Mouse (Mus musculus) cerebellum, postnatal 14 days (tissue): ENCODE results near the gene Uri1.

Experiments
- DNase-seq, 2 experiments: peaks; one replicate each; pipeline ENCODE4 v3.0.0; 2021; ENCODE audit warnings: mixed read lengths in 2 of 2

Gene Uri1

GRCm38 (mm10) chr7:38013946-38014345 is 9.4 kb downstream of the Uri1 start:
- no peak for DNase-seq

DNA sequence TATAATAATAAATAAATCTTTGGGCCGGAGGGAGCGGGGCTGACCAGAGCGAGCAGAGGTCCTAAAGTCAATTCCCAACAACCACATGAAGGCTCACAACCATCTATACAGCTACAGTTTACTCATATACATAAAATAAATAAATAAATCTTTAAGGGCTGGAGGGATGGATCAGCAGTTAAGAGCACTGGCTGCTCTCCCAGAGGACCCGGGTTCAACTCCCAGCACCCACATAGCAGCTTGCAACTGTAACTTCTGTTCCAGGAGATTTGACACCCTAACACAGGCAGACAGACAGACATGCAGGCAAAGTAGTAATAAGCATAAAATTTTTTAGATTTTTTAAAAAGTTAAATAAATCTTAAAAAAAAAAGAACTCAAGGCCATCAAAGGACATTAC is 10.5 kb downstream of the Uri1 start:
- no peak for DNase-seq

DNA sequence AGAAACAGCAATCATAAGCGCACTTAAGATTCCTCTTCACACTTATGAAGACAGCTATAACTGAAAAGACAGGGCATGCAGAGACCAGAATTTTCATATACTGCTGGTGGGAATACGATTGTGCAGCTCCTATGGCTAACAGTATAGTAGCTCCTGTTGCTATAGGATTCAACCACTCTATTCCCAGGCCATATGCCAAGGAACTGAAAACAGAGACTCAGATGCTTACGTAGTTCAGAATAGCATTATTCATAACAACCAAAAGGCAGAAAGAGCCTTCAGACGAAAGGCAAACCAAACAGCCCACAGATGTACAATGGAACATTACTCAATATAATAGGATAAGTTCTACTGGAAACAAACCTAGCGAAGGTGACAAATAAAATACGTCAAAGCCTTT is 15.0 kb downstream of the Uri1 start:
- no peak for DNase-seq

GRCm38 (mm10) chr7:38002451-38002850 is 20.9 kb downstream of the Uri1 start:
- no peak for DNase-seq

GRCm38 (mm10) chr7:37999691-38000090 is 23.7 kb downstream of the Uri1 start:
- peak; percentile 26 to 29 for DNase-seq

GRCm38 (mm10) chr7:37992861-37993260 is 30.5 kb downstream of the Uri1 start:
- DNase-seq = no peak

GRCm38 (mm10) chr7:37984866-37985265 is 38.5 kb downstream of the Uri1 start:
- no peak for DNase-seq

- DNase-seq = no peak
Observed at GRCm38 (mm10) chr7:37983471-37983870, 39.9 kb downstream of the Uri1 start.

DNA sequence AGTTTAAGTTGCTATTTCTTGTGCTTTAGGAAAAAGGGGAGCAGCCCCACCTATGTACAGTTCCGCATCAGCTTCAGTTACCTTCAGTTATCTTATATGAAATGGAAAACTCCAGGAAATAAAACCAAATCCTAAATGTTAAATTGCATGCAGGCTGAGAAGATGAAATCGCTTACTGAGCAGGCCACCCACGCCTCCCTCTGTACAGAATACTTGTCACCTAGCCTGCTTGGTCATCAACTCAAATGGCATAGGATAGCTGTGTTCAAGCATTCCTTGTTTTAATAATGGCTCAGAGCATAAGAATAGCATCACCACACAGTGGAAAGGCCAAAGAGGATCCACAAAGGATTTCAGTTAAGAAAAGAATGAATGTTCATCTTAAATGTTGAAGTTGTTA is 43.6 kb downstream of the Uri1 start:
- DNase-seq = no peak

DNA sequence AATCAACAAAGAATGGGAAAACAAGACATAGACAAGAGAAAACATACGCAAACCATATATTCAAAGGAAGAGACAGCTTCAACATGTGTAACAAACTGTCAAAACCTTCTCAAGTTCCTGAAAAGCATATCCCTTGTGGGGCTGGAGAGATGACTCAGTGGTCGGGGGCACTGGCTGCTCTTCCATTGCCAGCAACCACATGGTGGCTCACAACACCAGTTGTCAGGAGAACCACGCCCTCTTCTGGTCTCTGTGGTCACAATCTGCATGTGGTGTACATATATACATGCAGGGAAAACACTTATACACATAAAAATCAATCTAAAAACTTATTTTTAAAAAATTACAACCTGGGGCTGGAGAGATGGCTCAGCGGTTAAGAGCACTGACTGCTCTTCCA is 44.9 kb downstream of the Uri1 start:
- DNase-seq = no peak

DNA sequence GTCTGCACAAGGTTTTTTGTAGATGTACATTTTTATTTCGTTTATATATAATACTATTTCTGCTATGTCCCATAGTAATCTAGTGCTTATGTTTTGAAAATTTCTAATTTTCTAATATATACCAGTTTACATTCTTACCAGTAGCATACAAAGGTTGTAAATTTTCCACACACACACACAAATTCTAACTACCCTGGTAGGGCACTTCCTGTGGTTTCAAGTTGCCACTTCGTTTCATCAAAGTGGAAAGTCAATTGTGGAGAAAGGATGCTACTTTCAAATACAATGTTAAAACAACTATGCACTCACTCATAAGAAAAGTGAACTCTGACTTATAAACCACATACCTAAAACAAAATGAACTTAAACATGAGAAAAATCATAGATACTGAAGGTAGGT is 45.7 kb downstream of the Uri1 start:
- DNase-seq = no peak

DNA sequence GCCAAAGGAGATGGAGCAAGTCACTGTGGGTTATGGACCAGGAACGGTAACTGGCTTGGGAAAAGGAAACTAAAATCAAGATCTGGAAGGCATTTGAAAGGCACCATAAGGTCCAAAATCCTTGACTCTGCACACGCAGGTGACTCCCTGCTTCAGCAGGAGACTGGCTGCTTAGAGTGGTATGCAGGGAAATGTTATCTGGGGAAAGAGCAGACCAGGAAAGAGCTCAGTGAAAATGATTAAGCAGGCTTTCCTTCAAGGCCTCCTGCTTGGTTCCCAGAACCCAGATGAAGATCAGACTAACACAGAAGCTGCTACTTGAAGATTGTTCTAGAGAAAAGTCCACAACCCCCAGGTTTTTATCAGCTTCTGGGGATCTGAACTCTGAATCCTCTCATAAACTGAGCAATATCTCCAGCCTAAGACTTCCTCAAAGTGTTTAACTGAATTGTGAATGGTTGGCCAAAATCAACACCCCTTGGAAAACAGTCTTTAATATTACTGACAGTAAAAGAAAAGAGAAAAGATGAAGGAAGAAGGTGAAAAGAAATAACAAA is 50.3 kb downstream of the Uri1 start:
- no peak for DNase-seq

- DNase-seq = peak; percentile 10 to 16
Observed at GRCm38 (mm10) chr7:37972571-37972970, 50.8 kb downstream of the Uri1 start.

DNA sequence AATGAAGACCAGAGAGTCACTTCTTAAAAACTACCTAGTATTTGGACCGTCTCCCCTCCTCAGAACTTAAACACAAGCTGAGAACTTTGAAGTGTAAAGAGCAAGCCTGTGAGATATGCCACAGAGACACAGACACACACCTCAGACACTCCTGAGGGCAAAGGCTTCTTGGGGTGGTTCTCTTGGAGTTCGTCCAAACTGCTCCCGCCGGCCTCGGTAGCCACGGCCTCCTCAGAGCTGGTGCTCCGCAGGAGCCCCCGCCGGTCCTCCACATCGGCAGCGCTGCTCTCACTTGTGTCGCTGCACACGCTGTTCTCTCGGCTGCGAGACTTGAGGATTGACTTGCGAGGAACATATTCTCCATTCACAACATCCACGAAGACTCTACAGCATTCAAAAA is 61.0 kb downstream of the Uri1 start:
- no peak for DNase-seq

- no peak for DNase-seq
Observed at GRCm38 (mm10) chr7:37961247-37961646, 62.1 kb downstream of the Uri1 start.

- no peak for DNase-seq
Observed at GRCm38 (mm10) chr7:37951841-37952240, 71.5 kb downstream of the Uri1 start.

GRCm38 (mm10) chr7:37936459-37936858 is 86.9 kb downstream of the Uri1 start:
- no peak for DNase-seq

GRCm38 (mm10) chr7:37935786-37936185 is 87.6 kb downstream of the Uri1 start:
- no peak for DNase-seq

GRCm38 (mm10) chr7:37934770-37935182 is 88.6 kb downstream of the Uri1 start:
- peak; percentile 86 to 89 for DNase-seq

DNA sequence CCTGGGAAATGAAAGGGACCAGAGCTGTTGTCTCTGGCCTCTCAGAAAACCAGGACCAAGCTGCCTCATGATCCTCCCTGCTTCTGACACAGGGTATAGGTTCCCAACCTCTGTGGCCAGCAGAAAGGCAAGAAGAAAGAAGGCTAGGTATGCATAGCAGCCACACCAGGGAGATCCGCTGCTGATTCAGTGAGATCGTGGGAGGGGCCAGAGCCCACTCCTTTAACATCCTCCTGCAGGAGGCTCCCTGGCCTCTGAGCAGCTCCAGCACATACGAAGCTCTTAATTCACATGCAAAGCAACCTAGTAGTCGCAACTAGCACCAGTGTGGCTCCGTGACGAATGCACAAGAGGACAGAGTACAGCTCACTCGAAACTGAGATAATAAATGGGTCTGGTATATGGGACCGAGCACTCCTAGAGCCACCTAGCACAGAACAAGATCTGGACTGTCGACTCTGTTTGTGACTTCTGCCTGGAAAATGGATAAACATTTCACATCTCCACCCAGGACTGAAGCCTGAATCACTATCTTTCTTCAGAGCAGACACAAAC is 89.5 kb downstream of the Uri1 start:
- no peak for DNase-seq

DNA sequence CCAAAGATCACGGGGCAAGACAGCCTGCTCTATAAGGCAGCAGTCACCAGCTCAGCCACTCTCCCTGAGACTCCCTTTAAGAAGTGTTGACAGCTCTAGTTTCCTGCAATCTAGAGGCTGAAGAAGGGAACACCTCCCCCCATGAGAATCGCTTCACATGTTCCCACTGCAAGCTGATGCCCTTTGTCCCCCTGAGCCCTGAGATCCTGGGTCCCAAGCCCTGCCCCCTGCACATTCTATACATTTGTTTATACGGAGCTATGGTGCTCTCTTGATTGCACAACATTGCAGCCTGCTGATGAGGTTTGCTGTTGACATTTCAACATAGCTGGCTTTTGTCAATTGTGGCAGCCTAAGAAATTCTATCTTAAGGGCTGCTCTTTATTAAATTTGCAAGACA is 91.7 kb downstream of the Uri1 start:
- no peak for DNase-seq

- DNase-seq = peak in 1 of 2 experiments; percentile 70
Observed at GRCm38 (mm10) chr7:37929738-37930137, 93.6 kb downstream of the Uri1 start.

GRCm38 (mm10) chr7:37922999-37923398 is 100.4 kb downstream of the Uri1 start:
- peak in 1 of 2 experiments; percentile 36 for DNase-seq

DNA sequence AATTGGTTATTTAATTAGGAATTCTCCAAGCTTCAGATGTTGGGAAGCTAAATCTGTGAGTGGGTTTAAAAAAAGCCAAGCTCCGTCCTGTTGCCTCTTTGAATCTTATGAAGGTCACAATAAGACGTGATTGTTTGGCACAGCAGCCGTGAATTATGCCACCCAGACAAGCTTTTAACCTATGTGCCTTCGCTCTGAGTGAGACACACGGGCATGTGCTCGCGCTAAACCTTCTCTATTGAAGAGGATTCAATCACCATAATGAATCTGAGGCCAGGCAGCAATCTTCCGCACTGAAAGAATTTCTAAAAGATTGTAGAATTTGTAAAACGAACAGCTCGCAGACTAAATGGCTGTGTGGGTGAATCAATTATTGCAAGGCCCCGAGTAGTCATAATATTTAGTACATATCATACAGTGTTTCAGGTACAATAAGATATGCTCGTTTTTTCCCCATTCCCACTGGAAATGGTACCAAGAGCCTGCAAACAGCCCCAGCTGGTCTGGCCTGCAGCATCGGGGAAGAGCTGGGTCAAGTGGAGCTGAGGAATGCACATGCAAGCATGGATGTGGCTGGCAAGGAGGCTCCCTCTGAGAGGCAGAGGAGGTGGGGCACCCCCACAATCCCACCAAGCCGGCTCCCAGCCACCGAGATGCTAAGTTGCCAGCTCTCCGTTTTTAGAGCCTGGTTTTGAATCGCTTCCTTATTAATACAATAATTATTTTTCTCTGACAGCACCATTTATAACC is 101.5 kb downstream of the Uri1 start:
- no peak for DNase-seq
